Mouse (Mus musculus) effector memory CD4-positive, alpha-beta T cell, adult 7 months (primary cell): ENCODE measurements around the gene Zbtb17. TPM values are rescaled to one million over a fixed set of nuclear protein-coding genes. Genes with fewer than 3 reads are reported as not detected.

Experiments
- polyA plus RNA-seq: library from polyadenylated mRNA; unstranded; fragments of 100-300 nt; shearing (Covaris generic); gene quantifications from one replicate; pipeline ENCODE4 v1.2.1, GENCODE M21; 2017

Gene Zbtb17
- polyA plus RNA-seq, result 41.1 TPM

GRCm38 (mm10) chr4:141444451-141445327 is at the start of gene Zbtb17:
Gene Zbtb17, plus strand, starts transcription at chr4:141444654.

DNA sequence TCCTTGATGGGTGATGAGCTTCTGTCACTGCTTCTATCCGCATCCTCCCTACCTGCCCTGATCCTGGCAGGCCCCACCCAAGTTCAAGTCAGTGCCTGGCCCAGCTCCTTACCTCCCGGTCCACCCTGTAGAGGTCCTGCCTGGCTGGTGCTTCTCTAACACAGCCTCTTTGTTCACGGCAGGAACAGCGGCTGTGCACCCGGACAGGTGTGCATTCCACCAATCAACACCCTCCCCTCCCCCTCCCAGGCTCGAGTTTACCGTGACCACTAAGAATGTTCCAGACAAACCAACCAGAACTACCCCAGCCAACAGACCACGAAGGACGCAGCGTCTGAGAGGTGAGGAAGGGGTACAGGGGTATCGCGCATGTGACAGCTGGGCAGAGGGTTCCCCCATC is 45.9 kb upstream of the Zbtb17 start, which contains the start of gene Clcnka:
Clcnka (minus strand) TSS at position 180 of the 400 bp plus-strand sequence.

GRCm38 (mm10) chr4:141415924-141416323 is 28.5 kb upstream of the Zbtb17 start, which contains the start of gene Clcnkb:
Gene Clcnkb, minus strand, starts transcription at chr4:141416014.

GRCm38 (mm10) chr4:141420192-141420829 is 24.1 kb upstream of the Zbtb17 start, which contains the start of gene Hspb7:
Gene Hspb7, plus strand, starts transcription at chr4:141420779.

GRCm38 (mm10) chr4:141435974-141436373 is 8.5 kb upstream of the Zbtb17 start, which contains the start of gene Srarp:
Gene Srarp, minus strand, starts transcription at chr4:141436105.

Other genes starting within 250 kb of the Zbtb17 start
- 1.6 TPM for gene Rsg1, start 230.7 kb upstream of the Zbtb17 start, polyA plus RNA-seq
- gene Arhgef19, start 205.2 kb upstream of the Zbtb17 start, polyA plus RNA-seq, result 0.22 TPM
- not detected for gene Epha2, start 143.4 kb upstream of the Zbtb17 start, polyA plus RNA-seq
- not detected for gene Fam131c, start 76.4 kb upstream of the Zbtb17 start, polyA plus RNA-seq
- not detected for gene Clcnka, start 45.9 kb upstream of the Zbtb17 start, polyA plus RNA-seq
- gene Clcnkb, start 28.6 kb upstream of the Zbtb17 start, polyA plus RNA-seq, result not detected
- not detected for gene Hspb7, start 23.9 kb upstream of the Zbtb17 start, polyA plus RNA-seq
- gene Srarp, start 8.5 kb upstream of the Zbtb17 start, polyA plus RNA-seq, result not detected
- gene Spen, start 93.9 kb downstream of the Zbtb17 start, polyA plus RNA-seq, result 21.2 TPM
- gene Fblim1, start 161.4 kb downstream of the Zbtb17 start, polyA plus RNA-seq, result not detected
- 0.35 TPM for gene Tmem82, start 174.0 kb downstream of the Zbtb17 start, polyA plus RNA-seq
- not detected for gene Slc25a34, start 179.2 kb downstream of the Zbtb17 start, polyA plus RNA-seq
- 9.7 TPM for gene Plekhm2, start 220.2 kb downstream of the Zbtb17 start, polyA plus RNA-seq
- 0.98 TPM for gene Rsc1a1, start 240.9 kb downstream of the Zbtb17 start, polyA plus RNA-seq